Mouse (Mus musculus): ENCODE data around the gene Teddm1b.

Gene Teddm1b

GRCm38 (mm10) chr1:153903006-153903405, 28.9 kb downstream of the Teddm1b start:
- no peak for DNase-seq (ENCODE audit: low spot score in 2 of 2)

GRCm38 (mm10) chr1:153904236-153904635, 30.1 kb downstream of the Teddm1b start:
- DNase-seq (ENCODE audit: low spot score in 2 of 2): no peak

GRCm38 (mm10) chr1:153905884-153906283, 31.7 kb downstream of the Teddm1b start:
- DNase-seq (ENCODE audit: low spot score in 2 of 2): no peak

GRCm38 (mm10) chr1:153908208-153908607, 34.1 kb downstream of the Teddm1b start:
- DNase-seq (ENCODE audit: low spot score in 2 of 2): no peak

GRCm38 (mm10) chr1:153908741-153909140, 34.6 kb downstream of the Teddm1b start:
- no peak for DNase-seq (ENCODE audit: low spot score in 2 of 2)

- DNase-seq (ENCODE audit: low spot score in 2 of 2): no peak
Observed at GRCm38 (mm10) chr1:153909213-153909962, 35.2 kb downstream of the Teddm1b start.

- DNase-seq (ENCODE audit: low spot score in 2 of 2): no peak
Observed at GRCm38 (mm10) chr1:153909963-153910291, 35.8 kb downstream of the Teddm1b start.

- DNase-seq (ENCODE audit: low spot score in 2 of 2): no peak
Observed at GRCm38 (mm10) chr1:153910423-153910822, 36.3 kb downstream of the Teddm1b start.

- DNase-seq (ENCODE audit: low spot score in 2 of 2): no peak
Observed at GRCm38 (mm10) chr1:153911276-153911795, 37.2 kb downstream of the Teddm1b start.

GRCm38 (mm10) chr1:153913869-153914268, 39.7 kb downstream of the Teddm1b start:
- no peak for DNase-seq (ENCODE audit: low spot score in 2 of 2)

- no peak for DNase-seq (ENCODE audit: low spot score in 2 of 2)
Observed at GRCm38 (mm10) chr1:153918521-153919206, 44.5 kb downstream of the Teddm1b start.

GRCm38 (mm10) chr1:153921642-153922041, 47.5 kb downstream of the Teddm1b start:
- DNase-seq (ENCODE audit: low spot score in 2 of 2): no peak

- DNase-seq (ENCODE audit: low spot score in 2 of 2): no peak
Observed at GRCm38 (mm10) chr1:153922571-153923021, 48.5 kb downstream of the Teddm1b start.

- DNase-seq (ENCODE audit: low spot score in 2 of 2): no peak
Observed at GRCm38 (mm10) chr1:153924395-153925385, 50.5 kb downstream of the Teddm1b start.
